Mouse (Mus musculus) right cerebral cortex, postnatal 10 days (tissue): ENCODE results near the gene Kcnb1.

Experiments
- DNase-seq, 2 experiments: peaks; one replicate each; pipeline ENCODE4 v3.0.0; 2021; ENCODE audit warnings: low spot score in 2 of 2

Gene Kcnb1

DNA sequence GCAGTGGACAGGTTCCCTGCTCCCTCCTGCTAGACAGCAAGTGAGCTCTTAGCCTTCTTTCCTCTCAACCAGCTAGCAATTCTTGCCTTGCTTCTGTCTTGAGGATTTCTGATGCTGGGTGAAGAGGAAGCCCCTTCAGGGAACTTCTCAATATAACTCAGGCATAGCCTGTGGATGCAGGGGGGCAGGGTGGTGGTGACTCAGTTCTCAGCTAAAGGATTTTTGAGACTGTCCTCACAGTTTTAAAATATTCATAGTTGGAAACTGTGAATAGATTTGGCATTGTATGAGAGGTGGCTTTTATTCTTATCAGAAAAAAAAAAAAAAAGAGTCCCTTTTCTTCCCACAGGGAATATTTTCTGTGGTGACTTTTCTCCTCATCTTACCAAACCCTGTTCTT, 129.2 kb downstream of the Kcnb1 start:
- no peak for DNase-seq

DNA sequence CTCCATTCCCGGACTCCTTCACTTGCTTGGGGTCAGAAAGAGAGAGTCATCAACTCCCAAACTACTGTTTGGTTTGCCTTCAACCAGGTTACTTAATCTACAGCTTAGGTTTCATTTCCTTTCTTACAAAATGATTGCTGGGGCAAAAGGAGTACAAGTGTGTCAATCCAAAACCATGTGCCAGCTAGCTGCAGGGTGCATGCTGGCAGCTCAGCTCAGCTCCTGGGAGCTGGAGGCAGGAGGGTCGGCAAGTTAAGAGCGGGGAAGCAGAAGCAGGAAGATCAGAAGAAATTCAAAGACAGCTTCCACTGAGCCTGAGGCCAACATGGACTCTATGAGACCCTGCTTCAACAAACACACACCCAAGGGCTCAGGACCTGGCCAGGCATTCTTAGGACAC, 129.6 kb downstream of the Kcnb1 start:
- no peak for DNase-seq

DNA sequence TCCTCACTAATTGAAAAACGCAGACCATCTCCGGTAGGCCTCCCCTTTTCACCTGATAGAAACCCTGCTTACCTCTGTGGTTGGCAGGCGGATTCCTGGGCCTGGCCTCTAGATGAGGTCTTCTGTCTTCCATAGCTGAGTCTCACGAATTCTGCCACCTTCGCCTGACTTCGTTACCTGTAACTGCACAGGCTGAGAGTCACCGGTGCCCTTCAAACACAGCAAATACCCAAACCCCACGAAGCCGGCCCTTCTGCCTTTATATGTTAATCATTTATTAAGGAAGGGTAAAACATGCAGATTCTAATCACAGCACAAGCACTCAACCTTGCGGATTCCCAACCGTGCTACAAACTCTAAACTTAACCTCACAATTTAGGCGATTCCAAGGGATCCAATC, 130.0 kb downstream of the Kcnb1 start:
- no peak for DNase-seq

DNA sequence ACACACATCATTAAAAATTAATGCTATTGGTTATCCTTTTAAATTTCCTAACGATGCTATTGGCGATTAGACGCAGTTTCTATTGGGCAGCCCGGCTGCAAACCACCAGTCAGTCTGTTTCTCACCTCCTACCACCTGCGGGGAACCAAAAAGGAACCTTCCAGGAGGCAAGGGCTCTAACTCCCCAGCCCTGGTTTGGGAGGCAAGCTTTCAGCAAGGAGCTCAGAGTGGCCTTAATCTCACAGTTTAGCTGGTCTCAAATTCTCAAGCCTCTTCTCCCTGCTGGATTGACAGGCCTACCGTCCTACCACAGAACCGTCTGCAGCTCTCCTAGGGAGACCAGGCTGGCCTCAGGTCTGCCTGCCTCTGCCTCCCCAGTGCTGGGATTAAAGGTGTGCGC, 130.4 kb downstream of the Kcnb1 start:
- DNase-seq, result no peak

DNA sequence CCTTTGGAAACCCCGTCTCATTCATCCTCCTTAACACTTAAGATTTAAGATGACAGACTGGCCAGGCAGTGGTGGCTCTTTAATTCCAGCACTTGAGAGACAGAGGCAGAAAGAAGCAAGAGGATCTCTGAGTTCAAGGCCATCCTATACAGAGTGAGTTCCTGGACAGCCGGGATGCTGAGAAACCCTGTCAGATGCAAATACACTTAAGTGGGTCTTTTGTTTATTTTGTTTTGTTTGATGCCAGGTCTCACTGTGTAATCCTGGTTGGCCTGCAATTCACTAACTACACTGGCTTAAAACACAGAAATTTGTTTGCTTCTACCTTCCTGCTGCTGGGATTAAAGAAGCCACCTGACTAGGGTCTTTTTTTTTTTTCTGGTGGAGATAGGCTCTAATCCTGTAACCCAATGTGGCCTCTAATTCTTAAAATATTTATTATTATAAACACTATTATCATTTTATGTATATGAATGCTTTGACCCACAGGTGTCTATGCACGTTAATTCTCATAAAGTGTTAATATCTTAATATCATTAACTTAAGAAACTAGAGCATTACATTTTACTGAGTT, 131.1 kb downstream of the Kcnb1 start:
- DNase-seq, result no peak

DNA sequence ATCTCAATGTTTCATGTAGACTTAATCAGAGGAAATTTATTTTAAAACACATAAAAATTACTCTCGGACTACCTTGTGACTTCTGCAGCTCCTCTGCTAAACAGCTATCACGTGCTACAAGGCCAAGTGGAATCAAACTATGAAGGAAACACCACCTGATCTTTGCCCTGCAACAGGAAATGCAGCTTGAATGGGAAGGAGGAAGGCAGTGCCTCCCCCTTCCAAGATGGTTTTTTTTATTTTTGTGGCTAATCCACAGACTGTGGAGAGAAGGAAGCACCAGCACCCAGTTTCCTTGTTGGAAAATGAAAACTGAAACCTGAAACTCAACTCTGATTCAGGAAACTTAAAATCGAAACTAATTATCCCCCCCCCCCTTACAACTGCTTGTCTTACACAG, 131.8 kb downstream of the Kcnb1 start:
- no peak for DNase-seq

DNA sequence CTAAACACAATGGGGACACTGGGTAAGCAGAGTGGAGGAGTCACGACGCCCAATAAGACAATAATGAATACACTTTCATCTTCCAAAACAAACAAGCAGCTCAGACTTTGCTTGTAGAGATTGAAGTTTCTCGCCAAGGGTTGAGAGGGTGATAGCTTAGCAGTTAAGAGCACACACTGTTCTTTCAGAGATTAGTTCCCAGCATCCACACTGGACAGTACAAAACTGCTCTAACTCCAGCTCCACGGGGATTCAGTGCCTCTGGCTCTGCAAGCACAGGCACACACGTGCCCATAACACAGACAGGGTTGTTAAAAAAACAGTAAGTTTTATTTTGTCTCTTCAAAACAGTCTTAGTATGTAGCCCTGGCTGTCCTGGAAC, 133.0 kb downstream of the Kcnb1 start:
- no peak for DNase-seq

DNA sequence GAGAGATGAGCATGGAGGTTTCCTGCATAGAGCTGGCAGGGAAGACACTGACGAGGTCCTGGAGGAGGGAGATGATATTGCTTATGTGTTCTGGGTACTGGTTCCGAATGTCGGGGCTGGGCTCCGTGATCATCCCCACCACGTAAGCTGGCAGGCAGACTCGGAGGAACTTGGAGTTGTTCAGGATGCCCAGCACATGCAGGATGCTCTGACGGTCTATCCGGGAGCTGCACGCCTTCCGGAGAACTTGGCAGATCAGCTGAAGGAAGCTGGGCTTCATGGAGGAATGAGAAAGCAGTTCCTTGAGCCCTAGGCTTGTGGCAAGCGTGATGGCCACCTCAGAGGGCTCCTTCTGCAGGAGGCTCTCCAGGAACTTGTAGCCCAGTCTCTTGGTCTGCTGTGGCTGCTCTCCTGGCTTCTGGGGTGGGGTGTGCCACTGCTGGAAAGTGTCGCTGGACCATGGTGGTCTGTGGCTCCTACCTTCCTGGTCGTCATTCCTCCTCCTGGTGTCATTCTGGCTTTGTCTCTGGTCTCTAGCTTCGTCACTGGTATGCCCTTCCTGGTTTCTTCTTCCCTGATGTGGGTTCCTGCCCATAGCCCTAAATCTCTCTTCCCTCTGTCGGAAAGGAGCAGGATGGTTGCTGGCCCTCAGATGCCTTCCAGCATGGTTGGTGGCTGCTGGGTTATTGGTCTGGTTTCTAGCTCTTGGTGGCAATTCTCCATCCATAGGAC, 133.6 kb downstream of the Kcnb1 start:
- no peak for DNase-seq

DNA sequence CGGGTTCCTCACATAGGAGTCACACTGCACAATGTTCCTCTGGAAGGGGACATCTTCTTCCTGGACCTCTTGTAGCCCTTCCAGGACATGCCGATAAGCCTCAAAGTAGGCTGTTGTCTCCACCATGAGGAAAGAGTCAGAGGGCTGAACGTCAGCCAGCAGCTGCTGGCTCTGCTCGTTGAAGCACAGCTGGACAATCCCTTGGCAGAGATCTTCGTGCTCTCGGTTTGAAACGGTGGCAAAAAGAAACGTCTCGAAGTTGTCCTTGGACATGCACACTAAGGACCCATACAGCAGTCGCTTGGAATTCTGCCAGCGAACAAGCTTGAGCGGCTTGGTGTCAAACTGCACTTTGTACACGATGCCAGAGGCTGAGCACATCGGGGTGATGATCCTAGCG, 134.6 kb downstream of the Kcnb1 start:
- no peak for DNase-seq

DNA sequence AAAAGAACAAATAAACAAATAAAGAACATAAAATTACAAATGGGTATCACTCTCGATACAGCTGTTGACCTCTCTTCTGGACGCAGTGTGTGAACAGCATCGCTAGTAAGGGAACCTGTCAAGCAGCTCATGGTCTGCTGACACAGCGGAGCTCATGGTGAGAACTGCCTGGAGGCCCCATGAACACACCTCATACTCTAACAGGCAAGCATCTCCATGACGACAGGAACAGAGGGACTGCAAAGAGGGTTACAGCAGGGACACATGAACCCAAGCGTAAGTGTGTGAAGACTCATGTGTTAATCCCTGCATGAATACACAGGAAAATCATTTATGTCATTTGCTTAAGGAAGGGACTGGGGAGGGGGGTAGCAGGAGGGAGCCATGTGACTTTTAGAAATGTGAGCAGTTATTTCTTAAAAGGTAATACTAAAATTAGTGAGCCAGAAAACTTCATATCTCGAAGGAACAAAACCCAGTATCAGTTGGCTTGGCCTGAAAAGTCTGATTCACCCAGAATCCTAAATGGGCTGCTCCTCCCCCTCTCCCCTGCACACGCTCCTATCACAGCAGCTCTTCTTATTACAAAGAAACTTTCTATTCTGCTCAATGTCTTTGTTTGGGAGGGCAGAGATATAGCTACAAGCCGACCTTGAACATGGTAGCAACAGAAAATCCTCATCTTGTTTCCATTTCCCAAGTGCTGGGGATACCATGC, 136.7 kb downstream of the Kcnb1 start:
- DNase-seq, result no peak

DNA sequence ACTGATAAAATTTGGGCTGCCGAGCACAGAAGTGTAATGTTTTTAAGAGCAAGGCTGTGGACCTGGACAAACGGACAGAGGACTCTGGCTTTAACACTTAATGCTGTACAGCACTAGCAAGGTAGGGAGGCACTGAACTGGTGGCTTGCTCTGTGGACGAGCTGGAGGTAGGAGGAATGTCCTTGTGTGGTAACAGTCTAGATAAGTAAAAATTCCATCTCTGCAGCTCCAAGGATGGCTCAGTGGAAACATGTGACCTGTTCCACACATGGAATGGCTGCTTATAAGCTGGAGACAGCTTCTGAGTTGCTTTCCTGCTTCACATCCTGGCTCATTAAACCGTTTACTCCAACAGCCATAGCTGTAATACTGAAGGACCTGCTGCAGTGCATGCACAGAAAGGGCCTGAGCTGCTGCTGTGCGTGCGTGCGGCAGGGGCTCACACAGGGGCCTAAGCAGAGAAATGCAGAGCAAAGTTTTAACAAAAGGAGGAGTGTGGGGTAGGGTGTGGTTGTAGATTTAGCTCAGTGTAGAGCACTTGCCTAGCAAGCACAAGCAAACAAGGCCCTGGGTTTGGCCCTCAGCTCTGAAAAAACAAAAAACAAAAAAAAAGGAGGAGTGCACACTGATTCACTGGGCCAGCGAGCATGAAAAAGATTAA, 141.1 kb downstream of the Kcnb1 start:
- no peak for DNase-seq

DNA sequence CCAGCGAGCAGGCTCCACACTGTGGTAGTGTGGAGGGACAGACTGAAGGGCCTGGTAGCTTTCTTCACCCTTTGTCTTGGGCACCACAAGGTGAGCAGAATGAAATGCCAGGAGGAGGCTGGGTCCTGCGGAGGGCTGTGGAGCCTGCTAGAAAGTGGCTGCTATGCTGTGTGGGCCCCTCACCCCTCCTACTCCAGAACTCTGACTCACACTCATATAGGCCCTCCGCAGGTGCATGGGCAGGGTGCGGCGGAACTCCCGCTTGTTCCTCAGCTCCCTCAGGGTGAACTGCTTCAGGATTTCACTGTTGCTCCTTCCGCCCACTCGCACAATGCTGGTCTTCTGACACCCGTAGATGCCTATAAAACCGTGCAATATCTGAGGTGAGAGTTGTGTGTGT, 141.7 kb downstream of the Kcnb1 start:
- DNase-seq, result no peak
